20 mouse cellular contexts compared by ENCODE assay signal in the genomic region with DNA sequence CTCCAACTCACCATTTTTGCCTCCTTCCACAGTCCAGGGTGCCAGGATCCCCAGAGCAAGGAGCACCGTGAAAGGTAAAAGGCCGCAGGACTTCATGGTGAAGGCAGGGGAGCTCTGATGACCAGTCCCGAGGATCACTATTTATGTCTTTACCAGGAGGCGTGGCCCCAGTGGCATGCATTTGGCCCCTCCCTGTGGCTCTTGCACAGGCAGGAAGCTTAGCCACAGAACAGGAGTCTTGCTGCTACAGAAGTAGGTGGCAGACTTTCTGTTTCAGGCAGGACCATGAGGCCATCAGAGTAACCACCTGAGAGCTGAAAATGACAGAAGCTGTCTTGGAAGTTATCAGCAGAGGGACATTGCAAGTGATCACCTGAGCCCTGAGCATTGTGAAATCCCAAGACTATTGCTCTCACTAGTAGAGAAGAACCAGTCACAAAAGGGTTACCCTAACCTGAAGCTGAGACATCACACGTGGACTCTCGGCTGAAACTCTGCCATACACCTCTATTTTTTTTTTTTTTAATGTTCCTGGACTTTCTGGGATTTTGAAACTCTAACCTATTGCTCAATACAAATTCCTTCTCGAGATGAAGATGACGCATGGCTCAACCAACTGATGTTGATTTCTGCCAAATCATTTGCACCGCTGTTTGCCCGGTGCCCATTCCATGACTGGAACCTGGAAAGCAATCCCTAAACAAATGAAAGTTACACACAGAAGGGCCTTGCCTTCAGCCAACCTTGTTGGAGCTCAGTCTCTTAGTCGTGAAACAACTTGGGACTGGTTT. TPM values are rescaled to one million over a fixed set of nuclear protein-coding genes. Genes with fewer than 3 reads are reported as not detected.
A peak's percentile ranks its signal among the peaks of the same experiment; 100 is the strongest.
DNase-seq lines count a peak whose midpoint lies in the region; ATAC-seq lines count a peak whose summit lies in the region.
"Had no signal": no experiment of that assay in that cellular context is flagged by ENCODE, and none has a peak within 500 bp of the region (broad histone marks: within the 10 kb centered on the region; RNA-seq: fewer than 3 reads in every experiment).

No protein-coding gene starts in this region.

- no peak for ATAC-seq in CD4-positive, CD25-positive, alpha-beta regulatory T cell, adult 4 months
- no peak for ATAC-seq in inflammation-experienced regulatory T-cells, adult 6 months
- ATAC-seq: intestine, postnatal 0 days had no signal

- peak; percentile 11 for DNase-seq in CD4-positive, CD25-positive, alpha-beta regulatory T cell, adult 2 months (ENCODE audit: low read depth, low spot score)
- DNase-seq in thymus, postnatal 36 days: peak; percentile 3 to 9
- no peak for DNase-seq in thymus, postnatal 0 days (ENCODE audit: low spot score)
- DNase-seq in lung, postnatal 4 days: peak; percentile 33 to 38
- DNase-seq in gastrocnemius, postnatal 25 days: no peak
- no peak for DNase-seq in MN1 (ENCODE audit: low spot score)
- DNase-seq: B cell, adult 2 months; heart, adult 18-20 months; heart, postnatal 36 days; kidney, postnatal 4 days; right cerebral cortex, postnatal 14 days had no signal

RNA-seq across cellular contexts. Expression of a gene that starts 23.8 kb away (rescaled TPM):
- not detected for polyA plus RNA-seq in CD4-positive, CD25-positive, alpha-beta regulatory T cell, adult 4 months (2017; shearing (Covaris generic))
- not detected in 2 replicates for polyA plus RNA-seq in thymus, postnatal 0 days (2015; fragmentation: Nextera tagmentation; extraction: Ambion mirVana)
- not detected for polyA plus RNA-seq in inflammation-experienced regulatory T-cells, adult 6 months (2017; shearing (Covaris generic))
- not detected for total RNA-seq in gastrocnemius, postnatal 25 days (2021)
- total RNA-seq: heart, adult 18-20 months; heart, postnatal 36 days; left cerebral cortex, adult 18-20 months had no signal
- polyA plus RNA-seq: cortical plate, adult 2 months; intestine, postnatal 0 days; limb, embryonic 15.5 days; midbrain, embryonic 12.5 days; neural tube, embryonic 15.5 days; stomach, embryonic 14.5 days had no signal

RNA-seq across cellular contexts. Expression of a gene that starts 32.5 kb away (rescaled TPM):
- polyA plus RNA-seq in CD4-positive, CD25-positive, alpha-beta regulatory T cell, adult 4 months (2017; shearing (Covaris generic)): 1 to 10 TPM in 1 of 2 experiments, under 1 TPM in 1; 0.75 to 1.1 TPM
- 9.8 and 10.6 TPM in 2 replicates for polyA plus RNA-seq in thymus, postnatal 0 days (2015; fragmentation: Nextera tagmentation; extraction: Ambion mirVana)
- polyA plus RNA-seq in inflammation-experienced regulatory T-cells, adult 6 months (2017; shearing (Covaris generic)): 1 to 10 TPM; 3.3 to 7.1 (median 3.8) TPM
- total RNA-seq in gastrocnemius, postnatal 25 days (2021): not detected
- polyA plus RNA-seq: midbrain, embryonic 12.5 days had no signal

RNA-seq across cellular contexts. Expression of a gene that starts 39.8 kb away (rescaled TPM):
- polyA plus RNA-seq in CD4-positive, CD25-positive, alpha-beta regulatory T cell, adult 4 months (2017; shearing (Covaris generic)): not detected
- polyA plus RNA-seq in thymus, postnatal 0 days (2015; fragmentation: Nextera tagmentation; extraction: Ambion mirVana): not detected in 2 replicates
- polyA plus RNA-seq in inflammation-experienced regulatory T-cells, adult 6 months (2017; shearing (Covaris generic)): not detected
- total RNA-seq in gastrocnemius, postnatal 25 days (2021): not detected
- total RNA-seq: heart, adult 18-20 months; heart, postnatal 36 days; left cerebral cortex, adult 18-20 months had no signal
- polyA plus RNA-seq: cortical plate, adult 2 months; intestine, postnatal 0 days; limb, embryonic 15.5 days; midbrain, embryonic 12.5 days; neural tube, embryonic 15.5 days; stomach, embryonic 14.5 days had no signal

RNA-seq across cellular contexts. Expression of a gene that starts 46.6 kb away (rescaled TPM):
- not detected for polyA plus RNA-seq in CD4-positive, CD25-positive, alpha-beta regulatory T cell, adult 4 months (2017; shearing (Covaris generic))
- not detected in 2 replicates for polyA plus RNA-seq in thymus, postnatal 0 days (2015; fragmentation: Nextera tagmentation; extraction: Ambion mirVana)
- polyA plus RNA-seq in inflammation-experienced regulatory T-cells, adult 6 months (2017; shearing (Covaris generic)): not detected
- total RNA-seq in gastrocnemius, postnatal 25 days (2021): not detected
- total RNA-seq: heart, adult 18-20 months; heart, postnatal 36 days had no signal

RNA-seq across cellular contexts. Expression of a gene that starts 48.6 kb away (rescaled TPM):
- polyA plus RNA-seq in CD4-positive, CD25-positive, alpha-beta regulatory T cell, adult 4 months (2017; shearing (Covaris generic)): not detected
- 0.08 and 0.12 TPM in 2 replicates for polyA plus RNA-seq in thymus, postnatal 0 days (2015; fragmentation: Nextera tagmentation; extraction: Ambion mirVana)
- polyA plus RNA-seq in inflammation-experienced regulatory T-cells, adult 6 months (2017; shearing (Covaris generic)): under 1 TPM in 1 of 3 experiments, not detected in 2; 0.21 TPM
- 1 to 10 TPM; 1.0 to 2.3 TPM for total RNA-seq in gastrocnemius, postnatal 25 days (2021)

Comparison
In these comparisons a context has a peak if more than half of its experiments do, and no peak if none do; other contexts are left out.
1. DNase-seq: peak in CD4-positive, CD25-positive, alpha-beta regulatory T cell, adult 2 months (single experiment), thymus, postnatal 36 days (2 of 2) and lung, postnatal 4 days (2 of 2); none in thymus, postnatal 0 days (single experiment), gastrocnemius, postnatal 25 days (single experiment) and MN1 (single experiment).